Mouse (Mus musculus) cortical plate, adult 2 months (tissue): ENCODE measurements around the gene Setd1a.
"Not testable (repeated sequence)": the region's sequence is repeated elsewhere in the genome, so short reads cannot be mapped to it uniquely, and the experiment has no call there.

ENCODE experiments used
- CTCF ChIP-seq: fragments of 200-500 bp; IDR thresholded peaks from 2 replicates; pipeline ENCODE4 v1.5.1; 2011; ENCODE audit warnings: mild to moderate bottlenecking, control low read depth, low read length; ENCODE audit not compliant: insufficient read depth; ENCODE audit errors: extremely low read depth
- POLR2A ChIP-seq: fragments of 200-500 bp; IDR thresholded peaks from 2 replicates; pipeline ENCODE4 v1.6.1; 2011; ENCODE audit warnings: mild to moderate bottlenecking, low read length, control low read depth; ENCODE audit not compliant: insufficient read depth; ENCODE audit errors: extremely low read depth

DNA sequence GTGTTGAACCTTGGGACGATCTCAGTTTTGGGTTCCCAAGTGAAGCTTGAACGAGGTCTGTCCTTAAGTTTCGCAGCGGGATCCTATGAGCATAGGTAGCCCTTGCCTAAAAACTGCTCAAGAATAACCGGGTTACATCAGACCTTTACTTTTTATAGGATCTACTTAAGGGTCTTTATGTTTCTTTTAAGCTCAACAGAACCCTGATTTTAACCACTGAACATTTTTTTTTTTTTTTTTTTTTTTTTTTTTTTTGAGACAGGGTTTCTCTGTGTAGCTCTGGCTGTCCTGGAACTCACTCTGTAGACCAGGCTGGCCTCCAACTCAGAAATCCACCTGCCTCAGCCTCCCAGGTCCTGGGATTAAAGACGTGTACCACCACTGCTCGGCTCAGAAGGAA is 633 bp upstream of the Setd1a start:
- not testable (repeated sequence) for TF ChIP-seq CTCF, POLR2A
